ENCODE assay signal across 8 mouse cellular contexts in the genomic region with DNA sequence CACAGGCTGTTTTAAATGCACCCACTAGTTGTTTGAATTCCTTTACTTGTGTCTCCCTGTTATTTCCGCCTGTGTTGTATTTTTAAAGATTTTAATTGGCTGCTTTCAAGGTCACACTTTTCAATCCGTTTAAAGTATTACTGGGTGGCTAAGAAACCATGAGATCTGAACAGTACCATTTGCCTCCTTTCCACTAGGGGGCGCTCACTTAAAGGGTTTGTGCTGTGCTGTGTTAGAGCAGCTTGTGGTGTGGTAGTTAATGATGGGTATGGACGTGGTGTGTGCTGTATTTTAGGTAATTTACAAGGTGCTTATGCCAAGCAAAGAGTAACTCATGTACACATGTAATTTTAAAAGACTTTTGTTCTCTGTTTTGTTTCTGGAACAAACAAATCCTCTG. TPM values are rescaled to one million over a fixed set of nuclear protein-coding genes. Genes with fewer than 3 reads are reported as not detected.
DNase-seq lines count a peak whose midpoint lies in the region; ATAC-seq lines count a peak whose summit lies in the region.

No protein-coding gene starts in this region.

- no peak overlapping the region for H3K27ac ChIP-seq in lung, embryonic 16.5 days (ENCODE audit: low read length)

- H3K9me3 ChIP-seq in lung, embryonic 16.5 days (ENCODE audit: control insufficient read depth, low read length): no peaks in the 10 kb centered on the region

- H3K9ac ChIP-seq in lung, embryonic 16.5 days (ENCODE audit: low read length): no peak overlapping the region

- H3K4me2 ChIP-seq in lung, embryonic 16.5 days (ENCODE audit: low read depth, low read length): no peak overlapping the region

- WGBS in lung, embryonic 16.5 days: 4% methylated on average over 4 of the region's 4 CpGs

- H3K27me3 ChIP-seq in lung, embryonic 16.5 days (ENCODE audit: control insufficient read depth, insufficient read depth, low read depth, low read length): no peaks in the 10 kb centered on the region; the same call in 1 of the 2 replicates

- H3K4me1 ChIP-seq in lung, embryonic 16.5 days (replicated peaks; ENCODE audit: control insufficient read depth, insufficient read depth, low read length): 0 out of 2 replicates have a peak, but pooled peaks cover 2% of the 10 kb centered on the region

- peak; percentile 75 for ATAC-seq in lung, embryonic 16.5 days (ENCODE audit: low read depth)

- no peak overlapping the region for H3K4me3 ChIP-seq in lung, embryonic 16.5 days (ENCODE audit: low read length)

- intact Hi-C loops in heart, postnatal 36 days (cut with DNase I): loop anchor here (5.0 kb wide), 1 partner anchor 321 kb away; the partner anchor contains the start of genes Gm21981 and Prickle4

- peak; percentile 45 to 90 for DNase-seq in adrenal gland, adult (ENCODE audit: inconsistent age in 2 of 2, low spot score in 1 of 2)
- DNase-seq in adrenal gland, adult 8-10 months: no peak
- DNase-seq in adipocyte (ENCODE audit: low spot score): peak; percentile 82
- DNase-seq in embryo, embryonic 11.5 days (ENCODE audit: low read depth, low spot score): peak; percentile 38
- peak; percentile 54 to 61 for DNase-seq in heart, postnatal 36 days
- peak; percentile 43 to 81 for DNase-seq in layer of hippocampus, adult 18-20 months (ENCODE audit: low spot score in 2 of 2)
- peak; percentile 86 for DNase-seq in retina, postnatal 1 day

- peaks cover 12% of the 10 kb centered on the region for H3K36me3 ChIP-seq in lung, embryonic 16.5 days (ENCODE audit: control insufficient read depth, insufficient read depth, low read length)

RNA-seq across cellular contexts. Expression of gene Mrps10, which starts 2.8 kb away (rescaled TPM):
- 10 to 100 TPM; 46.1 to 54.7 (median 50.0) TPM for total RNA-seq in adrenal gland, adult 8-10 months (2022)
- total RNA-seq in heart, postnatal 36 days (2021): 10 to 100 TPM; 19.9 to 23.9 TPM
- 10 to 100 TPM; 27.7 to 29.5 TPM for total RNA-seq in layer of hippocampus, adult 18-20 months (2021)
- 68.7 and 72.4 TPM in 2 replicates for polyA plus RNA-seq in lung, embryonic 16.5 days (2015; fragmentation: Nextera tagmentation; extraction: Ambion mirVana)

RNA-seq across cellular contexts. Expression of gene Guca1b, which starts 13.7 kb away (rescaled TPM):
- 1 to 10 TPM; 1.6 to 2.9 (median 2.1) TPM for total RNA-seq in adrenal gland, adult 8-10 months (2022)
- total RNA-seq in heart, postnatal 36 days (2021): under 1 TPM; 0.25 to 0.33 TPM
- total RNA-seq in layer of hippocampus, adult 18-20 months (2021): 1 to 10 TPM; 1.4 to 1.6 TPM
- 0.68 and 0.70 TPM in 2 replicates for polyA plus RNA-seq in lung, embryonic 16.5 days (2015; fragmentation: Nextera tagmentation; extraction: Ambion mirVana)

RNA-seq across cellular contexts. Expression of gene Guca1a, which starts 28.9 kb away (rescaled TPM):
- 1 to 10 TPM; 3.0 to 4.5 (median 3.4) TPM for total RNA-seq in adrenal gland, adult 8-10 months (2022)
- total RNA-seq in heart, postnatal 36 days (2021): not detected
- under 1 TPM in 1 of 2 experiments, not detected in 1; 0.53 TPM for total RNA-seq in layer of hippocampus, adult 18-20 months (2021)
- 1.2 and 1.8 TPM in 2 replicates for polyA plus RNA-seq in lung, embryonic 16.5 days (2015; fragmentation: Nextera tagmentation; extraction: Ambion mirVana)
